Mouse (Mus musculus): ENCODE measurements around the gene Il18rap. TPM values are rescaled to one million over a fixed set of nuclear protein-coding genes. Genes with fewer than 3 reads are reported as not detected.
"Not testable (repeated sequence)": the region's sequence is repeated elsewhere in the genome, so short reads cannot be mapped to it uniquely, and the experiment has no call there.

Gene Il18rap
- polyA plus RNA-seq, 1 experiment from 2014 or later: 0.43 TPM

- Histone ChIP-seq H3K27ac (no peak overlapping the region), H3K9ac (no peak overlapping the region), H3K27me3 (replicated peaks) (no peaks in the 10 kb centered on the region), H3K4me1 (replicated peaks) (0 out of 2 replicates have a peak, but pooled peaks cover 5% of the 10 kb centered on the region), H3K4me3 (replicated peaks) (no peak overlapping the region), H3K4me2 (replicated peaks) (no peak overlapping the region), H3K9me3 (no peaks in the 10 kb centered on the region), H3K36me3 (no peaks in the 10 kb centered on the region)
- no peak for ATAC-seq
- 40% methylated on average over 10 of the region's 10 CpGs for WGBS
Observed at GRCm38 (mm10) chr1:40547762-40548161, 32.6 kb downstream of the Il18rap start.

- no peaks in the 10 kb centered on the region for H3K27me3 ChIP-seq (replicated peaks)
- H3K4me2 ChIP-seq (replicated peaks): no peak overlapping the region
- no peaks in the 10 kb centered on the region for H3K36me3 ChIP-seq
- H3K4me1 ChIP-seq (replicated peaks): no peaks in the 10 kb centered on the region
- H3K9ac ChIP-seq: no peak overlapping the region
- H3K4me3 ChIP-seq (replicated peaks): no peak overlapping the region
- no peak overlapping the region for H3K27ac ChIP-seq
- WGBS: 68% methylated on average over 4 of the region's 4 CpGs
- no peak for ATAC-seq
- H3K9me3 ChIP-seq: no peaks in the 10 kb centered on the region
Observed at GRCm38 (mm10) chr1:40569374-40569773, 54.2 kb downstream of the Il18rap start.

GRCm38 (mm10) chr1:40579784-40580183 is 64.6 kb downstream of the Il18rap start, which contains the start of gene Slc9a4:
Slc9a4 (plus strand) TSS chr1:40580081.
- H3K9me3 ChIP-seq: no peaks in the 10 kb centered on the region
- ATAC-seq: peak; percentile 41; the same call in 1 of the 2 replicates
- no peak within 1 kb of the TSS for H3K9ac ChIP-seq
- peak within 1 kb of the TSS; percentile 44 for H3K4me2 ChIP-seq (replicated peaks)
- WGBS: 14% methylated on average over 7 of the region's 7 CpGs
- H3K27ac ChIP-seq: no peak within 1 kb of the TSS
- no peak within 1 kb of the TSS for H3K4me3 ChIP-seq (replicated peaks)
- H3K27me3 ChIP-seq (replicated peaks): no peaks in the 10 kb centered on the region
- no peaks in the 10 kb centered on the region for H3K36me3 ChIP-seq
- no peaks in the 10 kb centered on the region for H3K4me1 ChIP-seq (replicated peaks)

- 54% methylated on average over 14 of the region's 14 CpGs for WGBS
- H3K4me1 ChIP-seq (replicated peaks): no peaks in the 10 kb centered on the region
- no peak overlapping the region for H3K9ac ChIP-seq
- H3K27me3 ChIP-seq (replicated peaks): no peaks in the 10 kb centered on the region
- no peaks in the 10 kb centered on the region for H3K9me3 ChIP-seq
- peak overlapping the region; percentile 44 for H3K4me2 ChIP-seq (replicated peaks)
- peak; percentile 47; the same call in 1 of the 2 replicates for ATAC-seq
- H3K4me3 ChIP-seq (replicated peaks): no peak overlapping the region
- H3K27ac ChIP-seq: no peak overlapping the region
- no peaks in the 10 kb centered on the region for H3K36me3 ChIP-seq
Observed at GRCm38 (mm10) chr1:40580269-40580668, 65.1 kb downstream of the Il18rap start.

GRCm38 (mm10) chr1:40586776-40587175 is 71.6 kb downstream of the Il18rap start:
- no peak overlapping the region for H3K9ac ChIP-seq
- ATAC-seq: no peak
- H3K4me3 ChIP-seq (replicated peaks): no peak overlapping the region
- no peak overlapping the region for H3K27ac ChIP-seq
- H3K27me3 ChIP-seq (replicated peaks): no peaks in the 10 kb centered on the region
- WGBS: 79% methylated on average over 5 of the region's 5 CpGs
- H3K4me1 ChIP-seq (replicated peaks): no peaks in the 10 kb centered on the region
- no peak overlapping the region for H3K4me2 ChIP-seq (replicated peaks)
- H3K9me3 ChIP-seq: no peaks in the 10 kb centered on the region
- H3K36me3 ChIP-seq: no peaks in the 10 kb centered on the region

- Histone ChIP-seq H3K27ac (no peak overlapping the region), H3K9ac (no peak overlapping the region), H3K27me3 (replicated peaks) (no peaks in the 10 kb centered on the region), H3K9me3 (no peaks in the 10 kb centered on the region), H3K4me3 (replicated peaks) (no peak overlapping the region), H3K36me3 (no peaks in the 10 kb centered on the region), H3K4me1 (replicated peaks) (no peaks in the 10 kb centered on the region), H3K4me2 (replicated peaks) (no peak overlapping the region)
- WGBS: 88% methylated on average over 4 of the region's 4 CpGs
- ATAC-seq: no peak
Observed at GRCm38 (mm10) chr1:40590931-40591330, 75.8 kb downstream of the Il18rap start.

GRCm38 (mm10) chr1:40597822-40598221 is 82.7 kb downstream of the Il18rap start:
- Histone ChIP-seq H3K9me3 (no peaks in the 10 kb centered on the region), H3K27me3 (replicated peaks) (no peaks in the 10 kb centered on the region), H3K4me1 (replicated peaks) (no peaks in the 10 kb centered on the region), H3K27ac (no peak overlapping the region), H3K36me3 (no peaks in the 10 kb centered on the region), H3K9ac (no peak overlapping the region), H3K4me2 (replicated peaks) (no peak overlapping the region), H3K4me3 (replicated peaks) (no peak overlapping the region)
- 64% methylated on average over 5 of the region's 5 CpGs for WGBS
- no peak for ATAC-seq

- not testable (repeated sequence) for H3K4me2 ChIP-seq (replicated peaks); H3K9me3 ChIP-seq; H3K4me1 ChIP-seq (replicated peaks); H3K4me3 ChIP-seq (replicated peaks); H3K27ac ChIP-seq; H3K27me3 ChIP-seq (replicated peaks); H3K9ac ChIP-seq; ATAC-seq; H3K36me3 ChIP-seq
- WGBS: 84% methylated on average over 9 of the region's 9 CpGs
Observed at GRCm38 (mm10) chr1:40599661-40600060, 84.5 kb downstream of the Il18rap start.

GRCm38 (mm10) chr1:40600394-40601327 is 85.5 kb downstream of the Il18rap start:
- Histone ChIP-seq H3K4me2 (replicated peaks) (no peak overlapping the region), H3K4me3 (replicated peaks) (no peak overlapping the region), H3K36me3 (no peaks in the 10 kb centered on the region), H3K4me1 (replicated peaks) (no peaks in the 10 kb centered on the region), H3K9me3 (no peaks in the 10 kb centered on the region), H3K9ac (no peak overlapping the region), H3K27ac (no peak overlapping the region), H3K27me3 (replicated peaks) (no peaks in the 10 kb centered on the region)
- no peak for ATAC-seq
- WGBS: 83% methylated on average over 25 of the region's 25 CpGs

Other genes starting within 250 kb of the Il18rap start
- 4.9 and 5.3 TPM in 2 replicates for gene Il1rl2, start 190.8 kb upstream of the Il18rap start, polyA plus RNA-seq (2015; fragmentation: Nextera tagmentation; extraction: Ambion mirVana)
- 0.51 and 0.52 TPM in 2 replicates for gene Il1rl1, start 85.8 kb upstream of the Il18rap start, polyA plus RNA-seq (2015; fragmentation: Nextera tagmentation; extraction: Ambion mirVana)
- 0.49 and 0.57 TPM in 2 replicates for gene Il18r1, start 49.8 kb upstream of the Il18rap start, polyA plus RNA-seq (2015; fragmentation: Nextera tagmentation; extraction: Ambion mirVana)
- gene Slc9a4, start 64.7 kb downstream of the Il18rap start, polyA plus RNA-seq (2015; fragmentation: Nextera tagmentation; extraction: Ambion mirVana): 0.11 TPM in 1 of 2 replicates, not detected in the other
- gene Slc9a2, start 165.2 kb downstream of the Il18rap start, polyA plus RNA-seq (2015; fragmentation: Nextera tagmentation; extraction: Ambion mirVana): 0.44 and 0.48 TPM in 2 replicates